Mouse (Mus musculus): Measurements from ENCODE around the gene Scrg1. TPM values are rescaled to one million over a fixed set of nuclear protein-coding genes. Genes with fewer than 3 reads are reported as not detected.
A peak's percentile ranks its signal among the peaks of the same experiment; 100 is the strongest.
"Not testable (repeated sequence)": the region's sequence is repeated elsewhere in the genome, so short reads cannot be mapped to it uniquely, and the experiment has no call there.

Gene Scrg1
- polyA plus RNA-seq, 2 experiments = not detected

GRCm38 (mm10) chr8:57510791-57511315 lies 55.1 kb downstream of the Scrg1 start:
- Histone ChIP-seq H3K4me3 (ENCODE audit: insufficient read depth in 1 of 2, low read depth in 2 of 2, low read length in 2 of 2) (peak overlapping the region; percentile 71 to 100), H3K4me1 (replicated peaks; ENCODE audit: control insufficient read depth in 2 of 2, insufficient read depth in 2 of 2, low read length in 1 of 2) (peaks cover 12 to 15% of the 10 kb centered on the region in 2 experiments), H3K36me3 (replicated peaks; ENCODE audit: control insufficient read depth, insufficient read depth, low read depth) (peaks cover 27% of the 10 kb centered on the region), H3K4me2 (ENCODE audit: low read depth) (peak overlapping the region; percentile 96), H3K9ac (replicated peaks) (peak overlapping the region; percentile 87), H3K9me3 (ENCODE audit: control insufficient read depth, low read length) (no peaks in the 10 kb centered on the region), H3K27me3 (ENCODE audit: control insufficient read depth, insufficient read depth, low read length) (no peaks in the 10 kb centered on the region), H3K27ac (peak overlapping the region; percentile 86)
- ATAC-seq (ENCODE audit: insufficient read depth) (no peak; the same call in 1 of the 2 replicates), DNase-seq (ENCODE audit: low read depth in 3 of 3, low spot score in 3 of 3) (no peak)
- 3% methylated on average over 31 of the region's 31 CpGs for WGBS (ENCODE audit: insufficient replicate concordance)
- TF ChIP-seq EP300 (IDR thresholded peaks at IDR 0.05; ENCODE audit: low read depth) (no peak), CTCF (IDR thresholded peaks at IDR 0.05; ENCODE audit: low read depth) (no peak)

- Histone ChIP-seq H3K36me3 (replicated peaks; ENCODE audit: control insufficient read depth, insufficient read depth, low read depth) (peaks cover 34% of the 10 kb centered on the region), H3K4me1 (replicated peaks; ENCODE audit: control insufficient read depth in 2 of 2, insufficient read depth in 2 of 2, low read length in 1 of 2) (peaks cover 8 to 12% of the 10 kb centered on the region in 2 experiments; a peak in 3 of 4 replicates), H3K27me3 (ENCODE audit: control insufficient read depth, insufficient read depth, low read length) (no peaks in the 10 kb centered on the region), H3K4me3 (ENCODE audit: insufficient read depth in 1 of 2, low read depth in 2 of 2, low read length in 2 of 2) (peak within 1 kb of the TSS; percentile 84 to 100), H3K9me3 (ENCODE audit: control insufficient read depth, low read length) (no peaks in the 10 kb centered on the region), H3K9ac (replicated peaks) (peak within 1 kb of the TSS; percentile 100), H3K4me2 (ENCODE audit: low read depth) (peak within 1 kb of the TSS; percentile 96), H3K27ac (peak within 1 kb of the TSS; percentile 99)
- TF ChIP-seq EP300 (IDR thresholded peaks at IDR 0.05; ENCODE audit: low read depth) (peak; percentile 82), CTCF (IDR thresholded peaks at IDR 0.05; ENCODE audit: low read depth) (no peak)
- WGBS (ENCODE audit: insufficient replicate concordance) = under 1% methylated on average over 63 of the region's 63 CpGs
- DNase-seq (ENCODE audit: low read depth in 3 of 3, low spot score in 3 of 3) (peak; percentile 100), ATAC-seq (ENCODE audit: insufficient read depth) (peak; percentile 99)
Measured at GRCm38 (mm10) chr8:57511316-57512118, 55.8 kb downstream of the Scrg1 start, which contains the start of gene Hmgb2. Gene Hmgb2, plus strand, starts transcription at chr8:57511907.

- H3K36me3 ChIP-seq (replicated peaks; ENCODE audit: control insufficient read depth, insufficient read depth, low read depth) = peaks cover 41% of the 10 kb centered on the region
- no peak for TF ChIP-seq EP300 (IDR thresholded peaks at IDR 0.05; ENCODE audit: low read depth)
- TF ChIP-seq CTCF (IDR thresholded peaks at IDR 0.05; ENCODE audit: low read depth) = no peak
- DNase-seq (ENCODE audit: low read depth in 3 of 3, low spot score in 3 of 3) (no peak), ATAC-seq (ENCODE audit: insufficient read depth) (peak; percentile 54)
- peak overlapping the region; percentile 99 for H3K27ac ChIP-seq
- no peaks in the 10 kb centered on the region for H3K27me3 ChIP-seq (ENCODE audit: control insufficient read depth, insufficient read depth, low read length)
- WGBS (ENCODE audit: insufficient replicate concordance) = under 1% methylated on average over 80 of the region's 96 CpGs
- H3K4me3 ChIP-seq (ENCODE audit: insufficient read depth in 1 of 2, low read depth in 2 of 2, low read length in 2 of 2) = peak overlapping the region; percentile 84 to 100
- peaks cover 8 to 12% of the 10 kb centered on the region in 2 experiments; a peak in 3 of 4 replicates for H3K4me1 ChIP-seq (replicated peaks; ENCODE audit: control insufficient read depth in 2 of 2, insufficient read depth in 2 of 2, low read length in 1 of 2)
- peak overlapping the region; percentile 88 for H3K4me2 ChIP-seq (ENCODE audit: low read depth)
- peak overlapping the region; percentile 100 for H3K9ac ChIP-seq (replicated peaks)
- H3K9me3 ChIP-seq (ENCODE audit: control insufficient read depth, low read length) = no peaks in the 10 kb centered on the region
Measured at GRCm38 (mm10) chr8:57512141-57513056, 56.7 kb downstream of the Scrg1 start.

GRCm38 (mm10) chr8:57513178-57513661 lies 57.5 kb downstream of the Scrg1 start:
- not testable (repeated sequence) for H3K9me3 ChIP-seq (ENCODE audit: control insufficient read depth, low read length); H3K27me3 ChIP-seq (ENCODE audit: control insufficient read depth, insufficient read depth, low read length); ATAC-seq (ENCODE audit: insufficient read depth); DNase-seq (ENCODE audit: low read depth in 3 of 3, low spot score in 3 of 3)
- 3% methylated on average over 10 of the region's 10 CpGs for WGBS (ENCODE audit: insufficient replicate concordance)
- Histone ChIP-seq H3K4me2 (ENCODE audit: low read depth) (peak overlapping the region; percentile 88), H3K27ac (peak overlapping the region; percentile 99), H3K4me3 (ENCODE audit: insufficient read depth in 1 of 2, low read depth in 2 of 2, low read length in 2 of 2) (peak overlapping the region; percentile 84 to 100), H3K9ac (replicated peaks) (peak overlapping the region; percentile 100), H3K4me1 (replicated peaks; ENCODE audit: control insufficient read depth in 2 of 2, insufficient read depth in 2 of 2, low read length in 1 of 2) (peaks cover 8 to 12% of the 10 kb centered on the region in 2 experiments; a peak in 3 of 4 replicates), H3K36me3 (replicated peaks; ENCODE audit: control insufficient read depth, insufficient read depth, low read depth) (peaks cover 49% of the 10 kb centered on the region)
- TF ChIP-seq EP300 (IDR thresholded peaks at IDR 0.05; ENCODE audit: low read depth) = peak; percentile 35; the same call in 1 of the 2 replicates

GRCm38 (mm10) chr8:57516685-57517084 lies 61.0 kb downstream of the Scrg1 start:
- not testable (repeated sequence) for H3K27ac ChIP-seq; ATAC-seq (ENCODE audit: insufficient read depth); H3K9me3 ChIP-seq (ENCODE audit: control insufficient read depth, low read length); H3K9ac ChIP-seq (replicated peaks); H3K4me3 ChIP-seq (ENCODE audit: insufficient read depth in 1 of 2, low read depth in 2 of 2, low read length in 2 of 2); H3K4me2 ChIP-seq (ENCODE audit: low read depth); DNase-seq (ENCODE audit: low read depth in 3 of 3, low spot score in 3 of 3); H3K27me3 ChIP-seq (ENCODE audit: control insufficient read depth, insufficient read depth, low read length)
- peaks cover 7 to 20% of the 10 kb centered on the region in 2 experiments for H3K4me1 ChIP-seq (replicated peaks; ENCODE audit: control insufficient read depth in 2 of 2, insufficient read depth in 2 of 2, low read length in 1 of 2)
- peaks cover 49% of the 10 kb centered on the region for H3K36me3 ChIP-seq (replicated peaks; ENCODE audit: control insufficient read depth, insufficient read depth, low read depth)
- WGBS (ENCODE audit: insufficient replicate concordance) = 87% methylated on average over 4 of the region's 5 CpGs
